Mouse (Mus musculus): ENCODE results near the gene Tab1.

The Tab1 gene

DNA sequence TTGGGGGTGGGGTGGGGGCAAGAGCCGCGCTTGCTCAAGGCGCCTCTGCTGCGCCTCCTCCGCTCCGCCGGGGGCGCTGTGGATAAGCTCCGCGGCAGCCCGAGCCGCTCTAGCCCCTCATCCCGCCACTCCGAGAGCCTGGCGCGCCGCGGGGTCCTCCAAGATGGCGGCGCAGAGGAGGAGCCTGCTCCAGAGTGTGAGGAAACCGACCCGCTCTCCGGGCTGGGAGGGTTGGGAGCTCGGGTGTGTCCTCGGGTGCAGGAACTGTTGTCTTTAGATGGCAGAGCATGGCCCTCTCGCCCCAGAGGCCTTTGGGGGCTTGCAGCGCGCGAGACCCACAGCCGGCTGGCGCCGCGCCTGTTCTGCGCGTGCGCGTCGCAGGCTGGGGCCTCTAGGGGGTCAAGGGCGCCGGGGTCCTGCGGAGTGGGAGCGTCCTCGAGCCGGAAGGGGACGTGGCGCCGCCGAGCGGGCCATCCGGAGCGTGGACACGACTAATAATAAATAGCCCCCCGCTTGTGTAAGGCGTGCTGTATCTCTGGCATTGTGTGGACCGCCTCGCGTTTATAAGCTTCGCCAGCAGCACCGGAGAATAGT lies at the start of gene Tab1:
TSS of gene Tab1 (plus strand) at position 135 of the 594 bp plus-strand sequence.
- peak; percentile 96 for DNase-seq (ENCODE audit: low read depth, low spot score)

DNA sequence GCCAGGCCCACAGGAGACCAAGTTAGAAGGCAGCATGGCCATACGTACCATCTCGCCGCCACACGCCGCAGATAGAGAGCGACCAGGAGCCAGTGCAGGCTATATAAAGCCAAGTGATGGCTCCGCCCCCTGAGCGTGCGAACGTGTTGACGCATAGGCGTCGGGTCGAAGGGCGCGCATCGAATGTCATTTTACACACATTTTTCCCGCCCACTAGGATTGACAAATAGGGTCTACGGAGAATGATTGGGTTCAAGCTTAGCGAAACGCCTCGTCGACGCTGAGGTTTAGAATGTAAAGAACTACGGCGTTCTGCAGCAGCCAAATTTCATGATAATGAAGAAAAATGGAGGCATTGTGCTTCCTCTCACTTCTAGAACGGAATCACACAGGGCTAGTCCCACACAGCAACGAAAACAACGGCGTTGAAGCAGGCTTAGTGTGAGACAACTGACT lies 49.6 kb upstream of the Tab1 start:
- peak; percentile 100 for DNase-seq (ENCODE audit: low read depth, low spot score)

- no peak for DNase-seq (ENCODE audit: low read depth, low spot score)
These were observed 49.2 kb upstream of the Tab1 start for GRCm38 (mm10) chr15:80083740-80084139.

DNA sequence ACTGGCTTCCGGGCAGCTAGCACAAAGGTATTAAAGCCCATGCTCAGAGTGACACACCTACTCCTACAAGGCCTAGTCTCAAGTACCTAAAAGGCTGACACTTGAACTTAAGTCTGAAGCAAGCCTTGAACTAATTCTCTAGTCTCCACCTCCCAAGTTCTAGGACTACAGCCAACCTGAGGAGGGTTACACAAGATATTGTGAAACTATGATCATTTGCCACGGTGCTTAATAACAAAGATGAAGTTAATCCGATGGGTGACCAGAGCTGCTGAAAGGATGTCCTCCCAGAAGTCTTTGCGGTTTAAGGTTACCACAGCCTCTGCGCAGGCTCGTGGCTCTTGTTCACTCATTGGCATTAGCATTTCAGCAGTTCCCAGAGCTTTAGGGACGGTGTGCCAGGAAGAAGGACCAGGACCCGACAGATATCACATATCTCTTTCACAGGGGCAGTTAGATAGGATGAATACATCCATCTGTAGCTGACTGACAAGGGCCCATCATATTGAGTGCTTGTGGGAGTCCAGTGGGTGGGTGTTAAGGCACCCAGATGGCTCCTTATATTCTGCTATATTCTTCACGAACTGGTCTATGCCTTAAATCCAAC lies 45.4 kb upstream of the Tab1 start:
- DNase-seq (ENCODE audit: low read depth, low spot score) = no peak

DNA sequence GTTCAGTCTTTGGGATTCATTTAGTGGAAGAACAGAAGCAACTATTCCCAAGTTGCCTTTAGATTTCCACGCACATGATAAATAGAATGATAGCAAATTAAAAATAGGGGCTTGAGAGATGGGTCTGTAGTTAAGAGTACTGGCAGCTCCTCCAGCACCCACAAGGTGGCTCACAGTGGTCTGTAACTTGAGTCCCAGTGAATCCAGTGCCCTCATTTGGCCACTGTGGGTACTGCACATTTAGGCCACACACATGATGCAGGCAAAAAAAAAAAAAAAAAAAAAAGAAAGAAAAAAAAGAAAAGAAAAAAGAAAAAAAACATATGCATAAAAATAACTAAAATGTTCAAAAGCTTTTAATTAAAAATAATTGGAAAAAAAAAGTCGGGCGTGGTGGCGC lies 44.3 kb upstream of the Tab1 start:
- DNase-seq (ENCODE audit: low read depth, low spot score) = peak; percentile 96

- no peak for DNase-seq (ENCODE audit: low read depth, low spot score)
These were observed 42.8 kb upstream of the Tab1 start for GRCm38 (mm10) chr15:80090155-80090554.

- no peak for DNase-seq (ENCODE audit: low read depth, low spot score)
These were observed 42.2 kb upstream of the Tab1 start for GRCm38 (mm10) chr15:80090741-80091120.

GRCm38 (mm10) chr15:80091121-80091955 lies 41.6 kb upstream of the Tab1 start, which contains the start of the genes Syngr1 and Rpl3:
Gene Syngr1 (plus strand): TSS chr15:80091334.
Gene Rpl3 (minus strand): TSS chr15:80091868.
- DNase-seq (ENCODE audit: low read depth, low spot score) = peak; percentile 70

GRCm38 (mm10) chr15:80092041-80092441 lies 40.9 kb upstream of the Tab1 start:
- DNase-seq (ENCODE audit: low read depth, low spot score) = no peak

- DNase-seq (ENCODE audit: low read depth, low spot score) = peak; percentile 13
These were observed 40.3 kb upstream of the Tab1 start for GRCm38 (mm10) chr15:80092599-80092998.

GRCm38 (mm10) chr15:80094201-80094600 lies 38.7 kb upstream of the Tab1 start:
- no peak for DNase-seq (ENCODE audit: low read depth, low spot score)

DNA sequence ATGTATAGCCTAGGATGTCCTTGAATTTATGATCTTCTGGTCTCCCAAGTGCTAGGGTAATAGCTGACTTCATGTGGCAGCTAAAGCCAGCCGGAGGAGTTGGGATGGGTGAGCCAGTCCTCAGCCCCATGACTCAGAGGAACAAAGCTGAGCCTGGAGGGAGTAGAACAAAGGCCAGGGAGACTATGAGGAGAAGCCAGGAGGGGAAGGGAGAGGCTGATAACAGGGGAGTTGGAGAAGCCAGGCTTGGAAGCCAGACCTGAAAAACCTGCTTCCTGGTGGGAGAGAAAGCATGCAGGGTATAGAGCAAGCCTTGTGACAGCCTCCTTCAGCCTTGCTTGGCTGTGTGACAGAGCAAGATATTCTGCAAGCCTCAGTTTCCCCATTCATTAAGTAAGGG lies 37.3 kb upstream of the Tab1 start:
- DNase-seq (ENCODE audit: low read depth, low spot score) = no peak

DNA sequence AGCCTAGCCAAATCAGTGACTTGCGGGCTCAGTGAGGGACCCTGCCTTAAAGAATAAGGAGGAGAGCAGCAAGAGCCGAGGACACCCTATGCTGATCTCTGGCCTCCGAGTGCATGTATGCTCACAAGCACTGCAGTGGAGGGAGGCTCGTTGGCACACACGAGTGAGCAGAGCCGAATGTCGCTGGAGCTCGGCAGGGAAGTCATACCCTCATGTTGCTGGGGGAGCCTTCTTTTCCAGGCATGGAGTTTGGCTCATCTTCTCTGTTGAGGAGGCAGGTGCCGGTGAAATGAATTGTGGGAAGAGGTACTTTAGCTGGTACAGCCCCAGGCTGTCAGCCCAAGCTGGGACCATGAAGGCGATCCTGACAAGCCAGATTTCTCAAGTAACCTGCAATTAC lies 36.5 kb upstream of the Tab1 start:
- DNase-seq (ENCODE audit: low read depth, low spot score) = no peak

DNA sequence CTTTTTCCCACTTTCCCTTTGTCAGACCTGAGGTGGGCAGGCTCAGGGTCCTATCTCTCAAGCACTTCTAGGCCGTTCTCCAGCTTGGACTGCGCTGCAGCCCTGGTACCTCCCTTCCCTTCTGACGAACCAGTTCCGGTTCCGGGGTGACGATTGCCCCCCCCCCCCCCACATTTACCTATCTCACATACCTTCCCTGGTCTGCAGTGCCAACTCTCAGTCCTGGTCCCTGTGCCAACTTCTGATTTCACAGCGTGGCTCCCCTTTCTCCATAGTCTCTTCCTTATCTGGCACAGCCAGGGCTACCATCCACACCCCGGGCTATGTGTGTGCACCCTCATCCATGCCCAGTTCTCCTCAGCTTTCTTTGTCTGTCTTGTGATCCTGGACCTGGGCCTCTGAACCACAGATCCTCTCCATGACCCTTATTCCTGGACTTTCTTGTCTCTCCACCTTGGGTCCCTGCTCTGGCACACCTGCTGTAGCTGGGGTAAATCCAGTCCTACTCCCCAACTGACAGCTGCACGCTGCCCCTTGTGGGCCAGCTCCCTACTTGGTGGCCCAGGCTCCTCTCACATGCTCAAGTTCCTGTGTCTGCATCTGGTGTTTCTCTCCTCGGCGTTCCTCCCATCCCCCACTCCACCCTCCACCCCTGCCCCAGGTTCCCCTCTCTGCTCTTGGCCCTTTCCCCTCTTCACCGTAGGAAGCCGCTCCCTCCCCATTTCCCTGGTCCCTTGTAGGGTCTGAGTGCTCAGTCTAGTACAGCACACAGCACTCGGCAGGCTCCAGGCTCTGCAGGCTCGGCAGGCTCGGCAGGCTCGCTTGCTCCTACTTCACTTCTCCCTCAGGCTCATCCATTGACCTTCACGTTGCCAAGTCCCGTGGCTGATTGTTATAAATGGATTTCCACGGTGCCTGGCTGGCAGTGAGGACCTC lies 35.7 kb upstream of the Tab1 start:
- DNase-seq (ENCODE audit: low read depth, low spot score) = no peak

DNA sequence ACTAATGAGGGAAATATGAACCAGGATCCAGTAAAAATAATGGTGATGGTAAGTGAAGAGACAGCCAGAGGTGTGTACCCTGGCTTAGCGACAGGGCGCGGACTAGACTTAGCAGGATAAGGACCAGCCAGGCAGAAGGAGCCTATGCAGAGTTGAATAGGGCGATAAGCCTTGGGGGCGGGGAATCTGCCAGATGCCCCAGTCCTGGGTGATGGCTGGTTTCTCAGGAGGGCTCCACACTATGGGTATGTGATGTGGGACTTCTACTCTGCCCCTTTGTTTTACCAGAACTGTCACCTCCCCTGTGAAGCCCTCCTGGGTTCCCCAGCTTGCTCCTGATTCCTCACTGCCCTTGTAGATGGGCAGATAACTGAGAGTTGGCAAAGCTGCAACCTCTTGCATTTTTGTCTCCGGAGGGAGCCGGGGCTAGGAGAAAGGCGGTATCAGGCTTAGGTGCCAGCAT lies 34.9 kb upstream of the Tab1 start:
- no peak for DNase-seq (ENCODE audit: low read depth, low spot score)

DNA sequence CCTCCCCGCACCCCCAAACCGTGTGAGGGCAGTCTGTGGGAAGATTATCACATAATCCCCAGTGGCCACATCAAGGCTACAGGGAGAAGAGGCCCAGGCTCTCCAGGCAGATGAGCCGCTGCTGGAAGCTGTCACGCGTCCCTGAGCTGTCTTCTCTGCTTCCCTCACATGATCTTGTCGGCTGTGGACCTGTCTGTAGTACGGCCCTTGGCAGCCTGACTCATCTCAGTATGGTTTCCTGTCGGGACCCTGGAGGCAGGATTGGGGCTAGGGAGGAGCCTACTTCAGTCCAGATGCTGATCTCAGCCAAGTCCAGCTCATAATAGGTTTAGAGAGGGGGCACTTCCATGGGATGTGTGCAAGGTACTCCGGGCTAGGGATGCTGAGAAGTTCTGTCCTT lies 34.1 kb upstream of the Tab1 start:
- no peak for DNase-seq (ENCODE audit: low read depth, low spot score)

- no peak for DNase-seq (ENCODE audit: low read depth, low spot score)
These were observed 33.5 kb upstream of the Tab1 start for GRCm38 (mm10) chr15:80099477-80099876.

DNA sequence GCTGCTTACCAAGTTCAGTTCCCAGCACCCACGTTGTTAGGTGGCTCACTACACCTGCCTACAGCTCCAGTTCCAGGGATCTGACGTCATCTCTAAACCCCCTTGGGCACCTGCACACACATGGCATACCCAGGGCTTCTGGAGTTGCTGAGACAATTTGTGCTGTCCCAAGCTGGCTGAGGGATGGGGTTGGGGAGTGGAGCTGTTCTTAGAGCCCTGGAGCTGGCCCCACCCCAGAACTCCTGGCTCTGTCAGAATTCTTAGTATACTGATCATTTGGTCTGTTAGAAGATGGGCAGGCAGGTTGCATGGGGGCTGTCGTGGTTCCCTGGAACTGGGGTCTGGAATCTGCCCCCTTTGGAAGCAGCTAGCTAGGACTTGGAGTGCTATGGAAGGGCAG lies 32.7 kb upstream of the Tab1 start:
- no peak for DNase-seq (ENCODE audit: low read depth, low spot score)

- DNase-seq (ENCODE audit: low read depth, low spot score) = no peak
These were observed 32.1 kb upstream of the Tab1 start for GRCm38 (mm10) chr15:80100871-80101270.

GRCm38 (mm10) chr15:80101503-80101902 lies 31.4 kb upstream of the Tab1 start:
- DNase-seq (ENCODE audit: low read depth, low spot score) = no peak

DNA sequence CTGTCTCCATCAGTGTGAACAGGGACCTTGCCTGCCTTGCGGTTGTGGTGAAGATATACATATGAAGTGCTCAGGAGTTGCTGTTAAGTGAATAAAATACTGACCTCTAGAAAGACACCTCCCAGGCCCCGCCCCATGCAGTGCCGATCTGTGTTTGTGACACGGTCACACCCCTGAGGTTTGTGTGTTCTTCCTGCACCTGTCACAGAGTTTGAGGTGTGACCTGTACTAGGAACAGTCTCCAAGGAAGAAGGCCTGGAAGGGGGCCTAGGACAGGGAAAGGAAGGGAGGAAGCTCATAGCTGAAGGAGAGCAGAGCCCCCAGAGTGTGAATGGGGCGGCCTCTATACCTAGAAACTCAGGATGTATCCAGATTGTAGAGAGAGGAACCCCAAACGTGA lies 30.4 kb upstream of the Tab1 start:
- DNase-seq (ENCODE audit: low read depth, low spot score) = no peak
